Mouse (Mus musculus) lung, postnatal 36 days (tissue): ENCODE results near the gene Pml.
A peak's percentile ranks its signal among the peaks of the same experiment; 100 is the strongest.

ENCODE experiments used
- DNase-seq: peaks from one replicate; pipeline ENCODE4 v3.0.0; 2022; ENCODE audit warnings: mixed read lengths

Pml gene

DNA sequence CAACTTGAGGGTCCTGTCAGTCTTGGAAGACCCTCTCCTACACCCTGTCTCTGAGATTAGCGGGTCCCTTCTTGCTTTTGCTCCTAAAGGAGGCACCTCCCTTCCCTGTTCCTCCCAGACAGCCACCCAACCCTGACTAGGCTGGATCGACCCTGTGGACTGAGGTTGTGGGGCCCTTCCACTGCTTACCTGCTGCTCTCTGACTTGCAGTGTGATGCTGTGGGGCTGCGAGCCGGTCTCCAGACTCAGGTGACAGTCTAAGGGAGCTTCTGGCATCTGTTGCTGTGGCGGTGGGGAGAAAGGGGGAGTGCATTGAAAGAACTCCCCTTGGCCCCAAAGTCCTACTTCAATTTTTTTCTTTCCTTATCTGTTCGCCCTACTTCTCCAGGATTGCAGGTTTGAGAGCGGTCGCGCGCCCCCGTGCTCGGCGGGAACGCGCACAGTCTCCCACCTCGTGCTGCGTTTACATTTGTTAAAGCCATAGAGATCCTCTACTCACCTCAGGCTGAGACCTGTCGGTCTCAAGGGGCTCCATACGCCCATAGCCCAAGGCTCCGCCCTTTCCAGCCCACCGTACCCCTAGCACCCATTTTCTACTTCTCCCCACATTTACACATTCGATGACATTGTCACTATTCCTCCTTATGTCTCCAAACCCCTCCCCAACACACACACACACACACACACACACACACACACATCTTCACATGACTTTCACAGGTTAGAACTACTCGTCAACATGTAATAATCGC is 48.3 kb downstream of the Pml start:
- no peak for DNase-seq

DNA sequence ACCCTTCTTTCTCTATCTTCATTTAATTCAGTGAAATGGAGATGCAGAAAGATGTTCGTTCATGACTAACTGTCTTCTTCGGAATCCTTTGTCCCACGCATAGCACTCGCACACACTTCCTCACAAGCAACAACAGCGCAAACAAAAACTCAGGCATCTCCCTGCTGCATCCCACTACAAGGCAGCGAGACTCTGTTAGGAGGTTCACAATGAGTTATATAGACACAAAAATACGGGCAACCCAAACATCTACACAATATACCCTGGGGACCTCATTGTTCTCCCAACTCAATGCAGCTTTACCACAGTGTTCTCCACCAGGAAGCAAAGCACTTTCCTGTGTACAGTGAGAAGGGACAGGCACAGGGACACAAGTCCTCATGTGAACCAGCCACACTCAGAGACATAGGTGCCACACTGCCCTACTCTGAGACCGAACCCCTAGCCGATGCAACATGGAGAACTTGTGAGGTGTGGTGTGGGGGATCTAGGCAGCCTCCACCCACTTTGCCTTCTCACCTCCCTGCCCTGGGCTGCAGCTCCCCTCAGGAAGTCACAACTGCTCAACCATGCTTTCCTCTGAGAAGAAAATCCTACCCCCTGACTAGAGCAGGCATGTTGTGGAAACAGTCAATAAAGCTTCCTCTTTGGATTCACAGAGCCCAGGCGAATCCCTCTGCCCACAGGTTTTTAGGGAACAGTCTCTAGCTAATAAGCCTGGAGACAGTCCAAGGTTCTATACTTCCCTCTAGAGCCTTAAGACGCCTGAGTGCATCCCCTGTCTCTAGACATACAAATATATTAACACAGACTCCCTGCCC is 49.1 kb downstream of the Pml start:
- DNase-seq: no peak

DNA sequence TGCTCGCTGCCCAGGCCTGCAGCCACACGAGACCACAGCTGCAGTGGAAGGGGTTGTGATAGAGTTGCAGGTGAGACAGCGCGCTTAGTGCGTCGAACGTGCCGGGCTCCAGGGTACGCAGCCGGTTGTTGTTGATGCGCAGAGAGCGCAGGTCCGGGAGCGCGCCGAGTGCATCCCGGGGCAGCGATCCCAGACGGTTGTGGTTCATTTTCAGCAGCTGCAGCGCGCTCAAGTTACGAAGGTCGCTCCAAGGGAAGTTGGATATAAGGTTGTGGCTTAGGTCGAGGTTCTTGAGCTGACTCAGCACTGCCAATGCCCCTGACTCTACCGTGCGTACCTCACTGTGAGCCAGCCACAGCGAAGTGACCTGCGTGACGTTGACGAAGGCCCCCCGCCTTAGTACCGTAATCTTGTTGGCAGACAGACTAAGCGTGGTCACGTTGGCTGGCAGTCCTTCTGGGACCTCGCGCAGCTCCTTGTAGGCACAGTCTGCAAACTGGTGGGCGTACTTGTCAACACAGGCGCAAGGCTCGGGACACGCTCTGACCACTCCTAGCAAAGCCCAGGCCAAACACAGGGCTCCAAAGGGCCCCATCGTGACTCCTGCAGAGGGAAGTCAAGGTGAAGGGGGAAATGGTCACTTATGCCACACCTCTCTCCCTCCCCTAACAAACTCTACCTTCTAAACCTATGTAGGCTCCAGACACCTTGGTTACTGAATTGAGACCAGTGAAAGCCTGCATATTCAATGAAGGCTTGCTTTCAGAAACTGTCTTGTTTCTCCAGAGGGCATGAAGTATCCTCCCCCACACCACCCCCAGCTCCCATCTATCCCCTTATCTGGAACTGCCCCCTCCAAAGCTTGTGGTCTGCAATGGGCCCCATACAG is 50.0 kb downstream of the Pml start:
- DNase-seq: no peak

- no peak for DNase-seq
Measured at GRCm38 (mm10) chr9:58198801-58199371, 50.7 kb downstream of the Pml start.

DNA sequence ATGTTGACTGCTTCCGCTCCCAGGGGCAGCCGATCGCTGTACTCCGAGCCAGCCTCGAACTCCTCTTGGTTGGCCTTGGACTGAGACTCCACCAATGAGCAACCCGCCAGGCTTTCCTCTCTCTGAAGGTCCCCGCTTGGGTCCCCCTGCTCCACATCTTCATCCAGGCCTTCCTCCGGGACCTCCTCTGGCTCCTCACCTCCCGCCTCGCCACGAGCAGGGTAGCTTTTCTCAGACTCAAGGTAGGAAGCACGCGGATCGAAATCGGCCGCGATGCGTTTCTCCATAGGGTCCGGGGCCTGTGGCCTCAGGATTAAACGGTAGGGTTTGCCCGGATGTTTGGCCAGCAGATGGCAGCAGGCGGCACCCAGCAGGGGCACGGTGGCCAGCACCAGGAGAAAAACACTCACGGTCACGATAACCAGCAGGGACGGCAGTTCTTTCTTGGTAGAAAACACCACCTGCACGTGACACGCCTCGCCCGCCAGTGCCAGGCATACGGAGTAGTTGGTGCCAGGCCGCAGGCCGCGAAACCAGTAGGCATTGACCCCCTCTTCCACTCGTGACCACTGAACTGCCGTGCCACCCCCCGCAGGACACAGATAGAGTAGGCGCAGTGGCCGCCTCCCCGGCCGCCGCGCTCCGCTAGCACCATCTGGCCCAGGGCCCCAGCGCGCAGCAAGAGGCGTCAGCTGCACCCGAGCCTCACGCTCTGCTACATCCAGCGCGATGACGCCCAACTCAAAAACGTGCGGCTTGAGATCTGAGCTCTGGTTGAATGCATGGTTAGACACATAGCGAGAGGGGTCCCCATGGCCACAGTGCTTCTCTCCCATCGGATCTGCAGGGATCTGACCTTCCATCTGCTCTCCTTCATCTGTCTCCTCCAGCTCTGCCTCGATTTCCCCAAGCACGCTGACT is 51.5 kb downstream of the Pml start:
- DNase-seq: peak; percentile 59

- DNase-seq: no peak
Measured at GRCm38 (mm10) chr9:58196610-58197567, 52.7 kb downstream of the Pml start.

DNA sequence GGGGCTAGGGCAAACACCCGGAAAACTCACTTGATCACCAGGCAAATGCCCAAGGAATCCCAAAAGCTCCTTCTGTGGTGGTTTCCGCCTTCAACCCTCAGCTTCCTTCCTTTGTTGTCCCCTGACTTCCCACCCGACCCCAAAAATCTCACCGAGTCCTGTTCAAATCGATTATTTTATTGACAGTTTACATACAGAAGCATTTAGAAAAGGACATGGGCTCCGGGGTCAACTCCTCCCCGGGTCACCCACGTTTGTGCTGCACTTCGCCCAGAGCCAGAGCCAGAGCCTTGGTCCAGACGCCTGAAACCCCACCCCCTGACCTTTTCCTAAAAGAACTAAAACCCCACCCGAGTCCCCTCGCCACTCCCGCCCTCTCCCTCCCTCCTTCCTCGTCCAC is 53.4 kb downstream of the Pml start:
- DNase-seq: no peak

DNA sequence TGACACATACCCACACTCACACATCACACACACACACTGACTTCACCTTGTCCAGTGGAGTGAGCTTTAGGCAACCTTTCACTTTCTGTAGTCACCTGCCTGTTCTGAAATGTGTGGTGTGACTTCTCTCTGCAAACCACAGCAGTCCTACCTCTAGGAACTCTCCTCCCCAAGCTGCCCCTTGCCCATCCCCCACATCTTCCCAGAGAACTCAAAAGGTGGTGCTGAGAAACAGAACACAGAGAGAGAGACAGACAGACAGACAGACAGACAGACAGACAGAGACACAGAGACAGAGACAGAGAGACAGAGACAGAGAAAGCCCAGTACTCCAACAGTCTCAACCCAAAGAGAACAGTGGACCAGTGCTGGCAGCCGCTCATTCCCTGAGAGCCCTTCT is 53.9 kb downstream of the Pml start:
- no peak for DNase-seq

- no peak for DNase-seq
Measured at GRCm38 (mm10) chr9:58194222-58194621, 55.4 kb downstream of the Pml start.

DNA sequence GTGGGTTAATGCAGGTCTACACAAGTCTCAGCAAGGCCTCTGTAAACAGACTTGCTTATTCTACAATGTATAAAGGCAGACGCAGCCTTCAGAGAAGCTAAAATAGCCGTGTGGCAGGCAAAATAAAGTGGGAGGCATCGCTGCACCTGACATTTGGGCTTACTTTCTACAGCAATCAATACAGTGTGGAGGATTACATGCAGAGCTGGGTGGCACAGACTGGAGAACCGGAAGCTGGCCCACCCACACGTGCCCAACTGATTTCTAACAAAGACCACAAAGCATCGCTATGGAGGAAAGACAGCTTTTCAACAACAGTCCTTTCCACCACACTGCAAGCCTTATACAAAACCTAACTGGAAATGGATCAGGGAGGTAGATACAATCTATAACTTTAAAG is 65.1 kb downstream of the Pml start:
- DNase-seq: no peak

DNA sequence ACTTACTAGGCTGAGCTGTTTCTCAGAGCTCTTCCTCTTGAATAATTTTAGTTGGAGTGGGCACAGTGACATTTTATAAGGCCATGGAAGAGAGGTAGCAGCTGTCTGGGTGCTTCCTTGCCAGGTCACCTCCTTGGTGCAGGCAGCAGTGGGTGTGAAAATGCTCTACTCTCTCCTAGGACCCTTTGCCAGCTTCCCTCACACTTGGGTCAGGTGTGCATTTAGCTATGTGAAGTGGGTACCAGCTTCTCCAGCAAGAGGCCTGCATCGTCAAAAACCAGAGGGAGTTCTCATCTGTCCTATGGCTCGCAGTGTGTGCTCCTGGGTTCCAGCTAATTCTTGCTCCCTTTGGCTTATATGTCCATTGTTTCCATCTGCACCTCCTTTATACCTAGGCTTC is 70.2 kb downstream of the Pml start:
- DNase-seq: no peak

DNA sequence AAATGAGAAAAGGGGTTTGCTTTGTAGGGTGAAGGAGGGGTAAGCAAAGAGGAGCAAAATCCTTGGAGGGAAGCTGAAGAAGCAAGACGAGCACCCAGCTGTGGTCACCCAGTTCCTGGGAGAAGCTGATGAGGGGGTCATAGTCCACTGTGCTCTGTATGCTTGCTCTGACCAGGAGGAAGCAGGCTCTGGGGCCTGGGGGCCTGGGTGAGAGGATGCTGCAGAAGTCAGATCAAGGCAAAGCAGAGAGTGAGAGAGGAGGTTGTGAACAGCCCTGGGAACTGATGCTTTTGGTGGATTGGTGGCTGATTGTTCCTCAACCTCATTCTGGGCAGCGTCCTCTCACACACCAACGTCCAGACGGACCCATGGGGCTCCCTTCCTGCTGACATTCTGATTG is 72.4 kb downstream of the Pml start:
- no peak for DNase-seq

DNA sequence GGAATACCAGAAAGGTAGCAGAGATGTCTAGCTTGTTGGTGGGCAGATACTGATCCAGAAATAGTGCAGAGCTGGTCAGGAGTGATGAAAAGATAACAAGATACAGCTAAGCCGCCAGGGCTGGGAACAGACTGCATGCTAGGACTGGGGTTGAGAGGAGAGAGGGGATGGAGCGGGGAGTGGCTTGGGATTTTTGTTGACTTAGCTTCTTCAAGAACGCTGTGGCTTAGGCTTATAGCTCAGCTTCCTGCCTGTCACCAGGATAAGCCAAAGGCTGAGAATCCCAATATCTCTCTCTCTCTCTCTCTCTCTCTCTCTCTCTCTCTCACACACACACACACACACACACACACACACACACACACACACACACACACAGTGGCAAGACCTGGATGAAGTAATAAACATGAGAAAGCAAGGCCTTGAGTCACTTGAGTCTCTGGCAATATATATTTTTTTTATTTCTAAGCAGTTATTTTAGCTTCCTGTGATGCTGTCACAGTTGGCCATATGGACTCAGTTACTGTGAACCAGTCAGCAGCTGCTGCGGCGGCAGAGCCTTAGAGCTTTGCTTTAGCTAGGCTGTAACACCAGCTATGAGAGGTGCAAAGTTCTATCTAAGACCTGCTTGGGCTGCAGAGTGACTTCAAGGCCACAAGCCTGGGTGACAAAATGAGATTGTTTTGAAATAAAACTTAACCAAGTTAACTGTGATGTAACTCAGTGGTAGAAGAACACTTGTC is 73.7 kb downstream of the Pml start:
- no peak for DNase-seq

DNA sequence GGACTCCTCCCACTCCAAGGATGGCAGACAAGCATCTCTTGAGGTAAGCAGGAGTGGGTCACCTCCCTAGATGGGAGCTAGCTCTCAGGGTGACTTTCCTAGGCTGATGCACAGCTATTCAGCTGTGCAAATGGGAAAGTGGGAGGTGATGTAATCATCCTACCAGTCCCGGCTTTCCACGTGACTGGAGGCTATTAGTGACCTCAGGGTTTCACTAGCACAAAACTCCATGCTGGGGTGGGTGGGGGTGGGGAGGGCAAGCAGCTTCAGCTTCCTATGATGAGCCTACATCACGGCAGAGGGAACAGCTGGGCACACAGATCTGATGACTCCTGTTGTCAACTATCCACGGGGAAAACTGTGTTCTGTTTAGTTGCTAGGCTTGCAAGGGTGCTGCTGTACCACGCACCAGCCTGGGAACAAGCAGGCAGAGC is 74.8 kb downstream of the Pml start:
- DNase-seq: no peak

DNA sequence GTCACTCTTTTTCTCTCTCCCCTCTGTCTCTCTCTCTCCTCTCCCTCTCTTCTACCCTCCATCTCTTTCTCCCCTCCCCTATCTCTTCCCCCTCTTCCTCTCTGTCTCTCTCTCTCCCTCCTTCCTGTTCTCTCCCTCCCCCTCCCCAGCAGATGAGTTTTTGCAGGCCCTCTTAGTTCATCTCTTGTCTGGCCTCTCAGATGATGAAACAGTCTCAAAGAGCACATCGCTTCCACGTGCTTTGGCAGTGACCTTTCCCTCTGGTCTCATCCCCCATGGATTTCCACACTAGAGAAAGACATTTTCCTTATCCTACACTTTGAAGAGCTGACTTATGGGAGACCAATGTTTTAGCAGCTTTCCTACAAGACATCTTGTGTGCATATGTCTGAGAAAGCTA is 76.7 kb downstream of the Pml start:
- no peak for DNase-seq

- no peak for DNase-seq
Measured at GRCm38 (mm10) chr9:58169426-58169825, 80.2 kb downstream of the Pml start.

DNA sequence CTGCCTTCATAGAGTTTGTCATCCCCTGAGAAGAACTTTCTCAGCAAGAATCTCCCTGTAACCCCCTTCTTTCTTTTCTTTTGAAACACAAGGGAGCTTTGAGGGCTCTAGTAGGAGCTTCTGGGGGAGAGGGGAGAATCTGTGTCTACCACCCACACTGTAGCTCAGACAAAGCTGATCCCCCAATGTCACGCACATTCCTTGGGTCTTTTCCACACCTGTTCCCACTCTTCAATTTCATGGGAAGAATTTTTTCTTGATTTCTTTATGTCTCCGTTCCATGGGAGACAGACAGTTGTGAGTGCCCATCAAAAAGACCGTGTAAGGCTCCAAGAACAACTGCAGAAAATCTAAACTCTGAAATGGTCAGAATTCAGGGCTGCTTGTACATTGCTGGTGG is 80.7 kb downstream of the Pml start:
- DNase-seq: no peak
